Mouse (Mus musculus) G1E (cell line): ENCODE measurements around the gene Rragd.

Experiments
- CTCF ChIP-seq: IDR thresholded peaks from 2 replicates; pipeline ENCODE4 v1.5.1; 2012; ENCODE audit warnings: low read depth, low read length, inconsistent platforms, mixed read lengths
- GATA1 ChIP-seq: IDR thresholded peaks from 2 replicates; pipeline ENCODE4 v1.6.1; 2012; ENCODE audit warnings: borderline replicate concordance, low read length, inconsistent platforms, mixed read lengths
- POLR2AphosphoS5 ChIP-seq: IDR thresholded peaks from 2 replicates; pipeline ENCODE4 v1.6.1; 2012; ENCODE audit warnings: low read depth, low read length, inconsistent platforms; ENCODE audit not compliant: insufficient replicate concordance
- TAL1 ChIP-seq: conservative IDR thresholded peaks from 2 replicates; pipeline ENCODE4 v1.6.1; 2012; ENCODE audit warnings: low read depth, low read length, inconsistent platforms, mixed read lengths

DNA sequence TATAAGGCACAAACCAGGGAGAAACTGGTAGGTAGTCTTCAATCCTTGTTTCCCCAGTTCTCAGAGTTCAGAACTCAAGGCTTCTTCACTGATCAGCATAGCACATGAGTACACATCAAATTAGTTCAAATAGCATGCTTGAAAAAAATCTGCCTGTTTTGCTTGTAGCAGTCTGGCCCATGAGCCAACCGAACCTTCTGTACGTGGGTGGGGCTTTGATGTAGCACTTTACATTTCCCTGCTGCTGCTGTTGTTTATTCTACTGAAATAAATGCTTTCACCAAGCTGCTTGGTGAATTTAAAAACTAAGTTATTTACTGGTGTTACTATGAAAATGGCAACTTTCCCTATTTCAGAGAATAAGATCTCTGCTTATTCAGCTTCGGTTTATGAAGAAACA is 69.2 kb downstream of the Rragd start:
- TF ChIP-seq CTCF (no peak), TAL1 (no peak), POLR2AphosphoS5 (no peak), GATA1 (no peak)
